Mouse (Mus musculus) kidney, embryonic 14.5 days (tissue): Measurements from ENCODE around the gene Gabra2. TPM values are rescaled to one million over a fixed set of nuclear protein-coding genes. Genes with fewer than 3 reads are reported as not detected.

Source experiments
- ATAC-seq: fragments of 200-750 bp; cut with Nextera tagmentation; 2 replicates; pipeline ENCODE4 v1.8.0; 2017; ENCODE audit warnings: moderate number of reproducible peaks, mild to moderate bottlenecking, moderate TSS enrichment, moderate library complexity; ENCODE audit not compliant: low FRiP score, low TSS enrichment
- H3K27ac ChIP-seq: fragments of 300-500 bp; sonication (generic); 2 replicates; pipeline ENCODE4 v1.5.1; 2014; ENCODE audit warnings: low read depth, mild to moderate bottlenecking, low read length, moderate library complexity, mixed read lengths
- H3K27me3 ChIP-seq: fragments of 300-500 bp; sonication (generic); 2 replicates; pipeline ENCODE4 v1.6.1; 2014; ENCODE audit warnings: mild to moderate bottlenecking, low read length; ENCODE audit not compliant: control insufficient read depth, insufficient read depth
- H3K36me3 ChIP-seq: fragments of 300-500 bp; sonication (generic); 2 replicates; pipeline ENCODE4 v1.6.1; 2014; ENCODE audit warnings: low read length, mixed read lengths; ENCODE audit not compliant: control insufficient read depth, insufficient read depth
- H3K4me1 ChIP-seq: fragments of 300-500 bp; sonication (generic); 2 replicates; pipeline ENCODE4 v1.6.1; 2014; ENCODE audit warnings: low read length, mixed read lengths; ENCODE audit not compliant: control insufficient read depth, insufficient read depth
- H3K4me2 ChIP-seq: fragments of 300-500 bp; sonication (generic); replicated peaks from 2 replicates; pipeline ENCODE4 v1.6.1; 2014; ENCODE audit warnings: low read depth, mild to moderate bottlenecking, low read length
- H3K4me3 ChIP-seq: fragments of 300-500 bp; sonication (generic); 2 replicates; pipeline ENCODE4 v1.5.1; 2014; ENCODE audit warnings: mild to moderate bottlenecking, low read length
- H3K9ac ChIP-seq: fragments of 300-500 bp; sonication (generic); 2 replicates; pipeline ENCODE4 v1.6.1; 2014; ENCODE audit warnings: low read depth, mild to moderate bottlenecking, low read length, moderate library complexity
- H3K9me3 ChIP-seq: fragments of 300-500 bp; sonication (generic); 2 replicates; pipeline ENCODE4 v1.6.1; 2016; ENCODE audit warnings: low read length; ENCODE audit not compliant: control insufficient read depth
- WGBS: fragments of 180-500 bp; shearing (Covaris S2); extraction: QIAGEN DNeasy Blood & Tissue Kit; methylation state at CpG from one replicate; pipeline ENCODE4 v1.1.7; 2014; 5-methylcytosine and 5-hydroxymethylcytosine counted together
- polyA plus RNA-seq: library from polyadenylated mRNA; unstranded; fragments of >200 nt; fragmentation: Nextera tagmentation; extraction: Ambion mirVana; gene quantifications from 2 replicates; pipeline ENCODE4 v1.2.1, GENCODE M21; 2014

The Gabra2 gene
- polyA plus RNA-seq, 1 experiment from 2014 or later: 1.7 TPM

DNA sequence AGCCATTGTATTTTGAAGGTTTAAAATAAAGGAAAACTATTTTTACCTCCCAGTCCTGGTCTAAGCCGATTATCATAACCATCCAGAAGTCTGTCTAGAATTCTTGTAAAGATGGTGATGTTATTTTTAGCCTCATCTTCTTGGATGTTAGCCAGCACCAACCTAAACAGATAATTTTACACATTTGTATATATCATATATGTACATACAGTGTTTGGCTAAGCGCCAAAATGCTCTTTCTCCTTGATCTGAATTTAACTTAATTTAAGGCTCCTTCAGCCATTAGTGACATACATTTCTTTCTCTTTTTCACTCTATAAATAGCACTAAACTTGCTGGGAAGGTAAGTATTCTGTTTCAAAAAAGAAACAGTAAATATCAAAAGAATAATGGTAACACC is 3.7 kb downstream of the Gabra2 start:
- Histone ChIP-seq H3K9ac (no peak overlapping the region), H3K4me3 (no peak overlapping the region), H3K27me3 (peaks cover 24% of the 10 kb centered on the region), H3K9me3 (no peaks in the 10 kb centered on the region), H3K4me1 (no peaks in the 10 kb centered on the region), H3K27ac (no peak overlapping the region), H3K4me2 (no peak overlapping the region), H3K36me3 (no peaks in the 10 kb centered on the region)
- WGBS: 86% methylated on average over 2 of the region's 2 CpGs
- ATAC-seq: no peak

DNA sequence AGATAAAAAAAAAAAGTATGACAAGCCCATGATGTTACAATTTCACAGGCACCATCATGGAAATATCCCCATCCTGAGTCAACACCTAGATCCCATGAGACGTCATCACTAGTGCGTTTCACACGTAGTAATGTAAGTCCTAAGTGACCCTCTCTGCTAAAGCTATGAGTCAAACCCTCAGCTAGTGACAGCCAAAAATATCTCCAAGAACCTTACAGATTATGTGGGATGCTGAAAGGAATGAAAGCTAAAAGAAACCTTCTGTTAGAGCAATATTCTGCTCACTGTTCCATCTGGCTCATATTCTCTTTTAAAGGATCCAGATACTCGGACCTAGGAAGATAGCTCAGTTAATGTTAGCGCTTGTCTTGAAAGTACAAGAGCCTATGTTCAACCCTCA is 16.8 kb downstream of the Gabra2 start:
- no peak for ATAC-seq
- Histone ChIP-seq H3K9me3 (no peaks in the 10 kb centered on the region), H3K4me1 (no peaks in the 10 kb centered on the region), H3K27ac (no peak overlapping the region), H3K4me2 (no peak overlapping the region), H3K9ac (no peak overlapping the region), H3K36me3 (no peaks in the 10 kb centered on the region), H3K27me3 (no peaks in the 10 kb centered on the region), H3K4me3 (no peak overlapping the region)
- 83% methylated on average over 5 of the region's 5 CpGs for WGBS

DNA sequence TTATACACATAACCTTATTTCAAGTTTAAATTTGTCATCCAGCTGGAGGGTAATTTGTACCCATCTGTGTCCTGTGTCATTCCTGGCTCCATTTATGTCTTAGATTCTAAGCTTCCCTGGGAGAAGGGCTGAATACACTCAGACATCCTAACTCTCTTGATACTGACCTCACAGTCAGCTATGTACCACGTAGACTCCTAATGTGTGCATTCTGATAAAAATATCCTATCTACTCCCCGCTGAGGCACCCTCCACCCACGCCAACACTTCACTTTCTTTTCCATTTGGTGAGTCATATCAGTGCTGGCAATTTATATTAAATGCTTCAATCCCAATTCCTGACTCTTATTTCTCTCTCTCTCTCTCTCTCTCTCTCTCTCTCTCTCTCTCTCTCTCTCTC is 34.0 kb downstream of the Gabra2 start:
- H3K4me2 ChIP-seq: no peak overlapping the region
- no peaks in the 10 kb centered on the region for H3K36me3 ChIP-seq
- H3K4me3 ChIP-seq: no peak overlapping the region
- no peak overlapping the region for H3K9ac ChIP-seq
- no peaks in the 10 kb centered on the region for H3K27me3 ChIP-seq
- H3K9me3 ChIP-seq: no peaks in the 10 kb centered on the region
- no peak for ATAC-seq
- H3K27ac ChIP-seq: no peak overlapping the region
- H3K4me1 ChIP-seq: no peaks in the 10 kb centered on the region
- WGBS: 78% methylated on average over 3 of the region's 3 CpGs

DNA sequence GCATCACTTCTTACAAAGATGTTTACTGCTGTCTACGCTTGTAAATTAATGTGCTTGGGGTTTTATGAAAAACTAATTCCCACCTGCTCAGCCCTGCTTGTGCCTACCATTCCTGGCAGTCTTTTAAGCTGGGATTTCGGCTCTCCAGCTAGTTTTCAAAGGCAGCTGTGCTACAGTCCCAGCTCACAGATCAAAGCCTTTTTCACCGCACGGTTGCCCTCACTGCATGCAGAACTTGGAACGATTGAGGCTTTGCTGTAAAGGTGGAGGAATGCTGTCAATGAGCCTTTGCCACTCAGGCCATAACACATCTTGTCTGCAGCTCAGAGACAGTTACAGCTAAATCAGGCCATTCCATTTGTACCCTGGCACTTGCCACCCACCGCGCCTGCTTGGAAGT is 37.6 kb downstream of the Gabra2 start:
- Histone ChIP-seq H3K9me3 (no peaks in the 10 kb centered on the region), H3K27me3 (no peaks in the 10 kb centered on the region), H3K4me2 (no peak overlapping the region), H3K4me1 (no peaks in the 10 kb centered on the region), H3K9ac (no peak overlapping the region), H3K36me3 (no peaks in the 10 kb centered on the region), H3K27ac (no peak overlapping the region), H3K4me3 (no peak overlapping the region)
- 20% methylated on average over 7 of the region's 7 CpGs for WGBS
- ATAC-seq: peak; percentile 77; the same call in 1 of the 2 replicates

DNA sequence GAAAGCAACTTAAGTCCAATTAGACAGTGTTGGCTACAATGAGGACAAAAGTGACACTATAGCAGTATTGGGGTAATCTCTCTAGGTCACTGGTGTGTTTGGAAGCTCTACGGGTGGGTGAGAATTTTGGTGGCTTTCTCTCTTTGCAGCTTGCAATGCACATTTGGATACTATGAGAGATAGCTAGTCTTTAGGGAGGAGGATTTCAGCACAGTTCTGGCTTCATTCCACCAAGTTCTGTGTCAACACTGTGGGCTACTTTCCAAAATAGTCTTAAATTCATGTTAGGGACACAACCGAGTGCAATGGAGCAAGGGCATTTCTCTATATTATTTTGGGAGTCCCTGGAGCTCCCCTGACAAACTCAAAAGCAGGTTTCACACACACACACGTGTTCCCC is 58.3 kb downstream of the Gabra2 start:
- H3K4me3 ChIP-seq: no peak overlapping the region
- ATAC-seq: no peak
- H3K4me2 ChIP-seq: no peak overlapping the region
- H3K4me1 ChIP-seq: no peaks in the 10 kb centered on the region
- WGBS: 65% methylated on average over 3 of the region's 3 CpGs
- H3K27me3 ChIP-seq: no peaks in the 10 kb centered on the region
- H3K9me3 ChIP-seq: no peaks in the 10 kb centered on the region
- H3K36me3 ChIP-seq: no peaks in the 10 kb centered on the region
- no peak overlapping the region for H3K9ac ChIP-seq
- no peak overlapping the region for H3K27ac ChIP-seq

DNA sequence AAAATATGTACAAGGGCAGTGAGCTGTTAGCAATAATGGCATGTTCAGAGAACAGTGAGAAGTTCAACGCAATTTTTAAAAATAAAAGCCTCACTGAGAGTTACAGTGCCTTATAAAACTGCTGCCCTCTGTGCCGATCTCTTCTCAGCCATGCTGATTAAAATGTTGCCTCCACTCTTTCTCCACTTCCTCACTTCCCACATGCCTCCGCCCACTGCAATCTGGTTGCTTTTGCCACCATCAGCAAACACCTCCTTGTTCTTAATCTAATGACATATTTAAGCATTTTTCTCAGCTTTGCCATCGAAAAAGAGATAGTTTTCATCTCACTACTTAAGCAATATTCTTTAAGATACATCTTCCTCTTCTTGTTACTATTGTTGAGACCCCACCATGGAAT is 69.7 kb downstream of the Gabra2 start:
- no peaks in the 10 kb centered on the region for H3K4me1 ChIP-seq
- H3K9ac ChIP-seq: no peak overlapping the region
- H3K4me2 ChIP-seq: no peak overlapping the region
- no peaks in the 10 kb centered on the region for H3K36me3 ChIP-seq
- no peak for ATAC-seq
- H3K27me3 ChIP-seq: no peaks in the 10 kb centered on the region
- H3K27ac ChIP-seq: no peak overlapping the region
- no peaks in the 10 kb centered on the region for H3K9me3 ChIP-seq
- WGBS: 85% methylated on average over 4 of the region's 4 CpGs
- no peak overlapping the region for H3K4me3 ChIP-seq

DNA sequence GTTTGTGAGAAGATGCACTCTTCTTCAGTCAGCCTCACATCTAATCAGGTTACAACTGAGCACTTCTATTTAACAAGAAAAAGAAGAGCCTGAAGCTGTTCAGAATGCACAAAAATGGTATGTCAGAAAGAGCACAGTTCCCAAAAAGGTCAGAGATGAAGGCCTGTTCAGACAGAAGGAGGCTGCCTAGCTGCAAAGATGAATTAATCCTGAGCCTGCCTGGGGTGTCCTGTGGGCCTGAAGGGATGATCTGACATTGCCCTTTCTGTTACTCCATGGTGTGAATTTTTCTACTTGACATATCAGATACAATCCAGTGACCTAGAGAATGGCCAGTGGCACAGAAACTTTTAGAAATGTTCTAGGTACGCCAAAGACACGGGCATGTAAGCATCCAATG is 83.9 kb downstream of the Gabra2 start:
- H3K9ac ChIP-seq: no peak overlapping the region
- H3K9me3 ChIP-seq: no peaks in the 10 kb centered on the region
- no peak overlapping the region for H3K4me3 ChIP-seq
- no peaks in the 10 kb centered on the region for H3K36me3 ChIP-seq
- whole genome bisulfite sequencing: 92% methylated on average over 2 of the region's 2 CpGs
- no peak overlapping the region for H3K4me2 ChIP-seq
- no peak for ATAC-seq
- no peak overlapping the region for H3K27ac ChIP-seq
- H3K27me3 ChIP-seq: no peaks in the 10 kb centered on the region
- H3K4me1 ChIP-seq: no peaks in the 10 kb centered on the region

DNA sequence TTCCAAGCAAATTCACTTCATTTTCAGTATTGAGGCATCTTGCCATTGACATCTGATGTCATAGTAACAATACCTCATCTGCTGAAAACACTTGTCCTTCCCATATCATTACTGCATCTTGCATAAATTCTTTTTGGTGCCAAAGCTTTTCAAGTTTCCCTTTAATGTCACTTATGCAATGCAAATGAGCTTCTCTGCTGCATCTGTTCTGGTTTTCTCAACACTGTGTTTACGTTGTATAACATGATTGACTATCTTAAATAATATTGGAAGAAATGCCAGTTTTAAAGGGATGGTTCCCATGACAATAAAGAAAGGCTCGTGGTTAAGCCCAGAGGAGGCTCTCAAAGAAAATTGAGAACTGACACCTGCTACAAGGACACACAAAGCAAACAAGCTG is 84.4 kb downstream of the Gabra2 start:
- H3K9ac ChIP-seq: no peak overlapping the region
- no peaks in the 10 kb centered on the region for H3K36me3 ChIP-seq
- no peak overlapping the region for H3K4me2 ChIP-seq
- H3K4me3 ChIP-seq: no peak overlapping the region
- no peak for ATAC-seq
- no peak overlapping the region for H3K27ac ChIP-seq
- H3K27me3 ChIP-seq: no peaks in the 10 kb centered on the region
- no peaks in the 10 kb centered on the region for H3K4me1 ChIP-seq
- 61% methylated on average over 2 of the region's 2 CpGs for WGBS
- no peaks in the 10 kb centered on the region for H3K9me3 ChIP-seq

DNA sequence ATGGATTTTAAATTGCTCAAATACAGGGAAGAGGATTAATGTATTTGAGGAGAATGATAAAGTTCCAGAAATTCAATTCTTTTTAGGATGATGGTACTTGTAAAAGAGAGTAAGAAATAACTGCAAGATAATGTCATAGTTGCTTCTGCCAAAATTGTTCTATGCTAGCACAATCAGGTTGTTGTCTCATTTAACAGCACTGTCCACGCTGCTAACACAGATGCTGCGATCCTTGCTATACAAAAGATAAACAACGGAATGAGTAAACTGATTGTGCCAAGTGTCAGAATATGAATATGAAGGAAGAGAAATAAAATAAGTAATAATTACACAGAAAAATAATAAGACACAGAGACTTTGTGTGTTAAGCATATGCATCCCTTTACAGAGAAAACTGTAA is 84.9 kb downstream of the Gabra2 start:
- WGBS: 93% methylated on average over 3 of the region's 3 CpGs
- no peaks in the 10 kb centered on the region for H3K36me3 ChIP-seq
- H3K4me3 ChIP-seq: no peak overlapping the region
- H3K4me1 ChIP-seq: no peaks in the 10 kb centered on the region
- no peaks in the 10 kb centered on the region for H3K27me3 ChIP-seq
- no peaks in the 10 kb centered on the region for H3K9me3 ChIP-seq
- no peak overlapping the region for H3K9ac ChIP-seq
- no peak for ATAC-seq
- no peak overlapping the region for H3K27ac ChIP-seq
- no peak overlapping the region for H3K4me2 ChIP-seq
